Mouse (Mus musculus): ENCODE measurements around the gene 1700061G19Rik. TPM values are rescaled to one million over a fixed set of nuclear protein-coding genes. Genes with fewer than 3 reads are reported as not detected.

1700061G19Rik gene
- polyA plus RNA-seq, 1 experiment from 2014 or later, result 0.41 TPM

- Histone ChIP-seq H3K27me3 (ENCODE audit: control insufficient read depth, insufficient read depth, low read length) (no peaks in the 10 kb centered on the region), H3K36me3 (replicated peaks; ENCODE audit: control insufficient read depth, insufficient read depth) (no peaks in the 10 kb centered on the region), H3K4me1 (replicated peaks; ENCODE audit: control insufficient read depth, insufficient read depth, low read length) (no peaks in the 10 kb centered on the region), H3K9ac (no peak overlapping the region), H3K9me3 (ENCODE audit: control insufficient read depth, low read length) (0 out of 2 replicates have a peak, but pooled peaks cover 5% of the 10 kb centered on the region), H3K27ac (no peak overlapping the region), H3K4me2 (replicated peaks) (no peak overlapping the region), H3K4me3 (replicated peaks; ENCODE audit: low read length) (no peak overlapping the region)
- no peak for ATAC-seq (ENCODE audit: low FRiP score)
- no peak for DNase-seq (ENCODE audit: low spot score)
- 84% methylated on average over 7 of the region's 7 CpGs for WGBS
These were observed 9.2 kb upstream of the 1700061G19Rik start for GRCm38 (mm10) chr17:56866071-56866470.

GRCm38 (mm10) chr17:56869481-56869977, 5.7 kb upstream of the 1700061G19Rik start:
- 64% methylated on average over 9 of the region's 9 CpGs for WGBS
- H3K4me1 ChIP-seq (replicated peaks; ENCODE audit: control insufficient read depth, insufficient read depth, low read length), result no peaks in the 10 kb centered on the region
- H3K27me3 ChIP-seq (ENCODE audit: control insufficient read depth, insufficient read depth, low read length), result no peaks in the 10 kb centered on the region

GRCm38 (mm10) chr17:56870287-56870953, 4.9 kb upstream of the 1700061G19Rik start:
- WGBS, result 72% methylated on average over 15 of the region's 15 CpGs
- Histone ChIP-seq H3K27me3 (ENCODE audit: control insufficient read depth, insufficient read depth, low read length) (no peaks in the 10 kb centered on the region), H3K36me3 (replicated peaks; ENCODE audit: control insufficient read depth, insufficient read depth) (no peaks in the 10 kb centered on the region), H3K4me1 (replicated peaks; ENCODE audit: control insufficient read depth, insufficient read depth, low read length) (no peaks in the 10 kb centered on the region), H3K9me3 (ENCODE audit: control insufficient read depth, low read length) (0 out of 2 replicates have a peak, but pooled peaks cover 5% of the 10 kb centered on the region), H3K9ac (no peak overlapping the region), H3K27ac (no peak overlapping the region), H3K4me3 (replicated peaks; ENCODE audit: low read length) (no peak overlapping the region), H3K4me2 (replicated peaks) (no peak overlapping the region)
- DNase-seq (ENCODE audit: low spot score) (no peak), ATAC-seq (ENCODE audit: low FRiP score) (no peak)

More at GRCm38 (mm10) chr17:56869481-56869977, 5.7 kb upstream of the 1700061G19Rik start:
- no peaks in the 10 kb centered on the region for H3K36me3 ChIP-seq (replicated peaks; ENCODE audit: control insufficient read depth, insufficient read depth)
- DNase-seq (ENCODE audit: low spot score) (no peak), ATAC-seq (ENCODE audit: low FRiP score) (no peak)
- H3K9ac ChIP-seq, result no peak overlapping the region
- H3K27ac ChIP-seq, result no peak overlapping the region
- no peak overlapping the region for H3K4me2 ChIP-seq (replicated peaks)
- H3K9me3 ChIP-seq (ENCODE audit: control insufficient read depth, low read length), result 0 out of 2 replicates have a peak, but pooled peaks cover 5% of the 10 kb centered on the region
- H3K4me3 ChIP-seq (replicated peaks; ENCODE audit: low read length), result no peak overlapping the region

DNA sequence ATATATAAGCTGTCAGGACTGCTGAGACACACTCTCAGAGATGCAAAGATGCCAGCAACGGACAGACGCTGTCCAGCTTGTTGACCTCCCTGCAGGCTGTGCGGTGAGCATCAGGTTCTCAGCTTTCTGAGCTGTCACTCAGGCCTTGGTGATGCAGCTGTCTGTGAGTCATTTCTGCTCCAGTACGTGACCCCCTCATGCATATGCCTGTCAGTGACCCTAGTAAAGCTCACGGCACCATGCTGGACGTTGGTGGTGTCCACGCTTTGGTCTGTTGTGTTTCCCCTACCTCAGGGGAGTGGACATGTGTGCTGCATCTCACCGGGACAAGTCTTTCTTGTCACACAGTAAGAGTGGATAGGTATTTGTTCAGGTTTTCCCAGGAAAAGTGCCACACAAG, 3.5 kb upstream of the 1700061G19Rik start:
- Histone ChIP-seq H3K4me2 (replicated peaks) (no peak overlapping the region), H3K4me1 (replicated peaks; ENCODE audit: control insufficient read depth, insufficient read depth, low read length) (no peaks in the 10 kb centered on the region), H3K36me3 (replicated peaks; ENCODE audit: control insufficient read depth, insufficient read depth) (no peaks in the 10 kb centered on the region), H3K27me3 (ENCODE audit: control insufficient read depth, insufficient read depth, low read length) (no peaks in the 10 kb centered on the region), H3K4me3 (replicated peaks; ENCODE audit: low read length) (no peak overlapping the region), H3K9ac (no peak overlapping the region), H3K9me3 (ENCODE audit: control insufficient read depth, low read length) (0 out of 2 replicates have a peak, but pooled peaks cover 5% of the 10 kb centered on the region), H3K27ac (no peak overlapping the region)
- WGBS, result 80% methylated on average over 8 of the region's 8 CpGs
- no peak for ATAC-seq (ENCODE audit: low FRiP score)
- DNase-seq (ENCODE audit: low spot score), result no peak

DNA sequence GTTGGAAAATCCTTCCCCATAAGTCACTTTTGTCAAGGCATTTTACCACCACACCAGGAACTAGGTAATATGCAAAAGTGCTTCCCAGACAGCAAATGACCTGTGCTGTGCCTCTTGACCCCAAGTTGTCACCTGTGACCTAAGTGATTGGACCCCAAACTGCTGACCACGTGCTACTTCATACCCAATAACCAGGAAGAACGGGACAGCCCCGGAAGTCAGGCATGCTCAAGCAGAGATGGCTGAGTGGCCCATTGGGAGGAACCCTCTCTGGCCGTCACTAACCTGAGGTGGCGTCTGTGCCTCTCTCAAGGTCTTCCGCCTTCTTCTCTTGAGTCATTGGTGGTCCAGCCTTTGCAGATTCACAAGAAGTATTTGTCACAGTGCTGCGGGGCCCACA, 2.8 kb upstream of the 1700061G19Rik start:
- H3K9ac ChIP-seq, result no peak overlapping the region
- no peak for ATAC-seq (ENCODE audit: low FRiP score)
- no peak overlapping the region for H3K4me2 ChIP-seq (replicated peaks)
- DNase-seq (ENCODE audit: low spot score), result no peak
- no peaks in the 10 kb centered on the region for H3K9me3 ChIP-seq (ENCODE audit: control insufficient read depth, low read length)
- 83% methylated on average over 7 of the region's 7 CpGs for WGBS
- H3K36me3 ChIP-seq (replicated peaks; ENCODE audit: control insufficient read depth, insufficient read depth), result no peaks in the 10 kb centered on the region
- H3K4me3 ChIP-seq (replicated peaks; ENCODE audit: low read length), result no peak overlapping the region
- H3K4me1 ChIP-seq (replicated peaks; ENCODE audit: control insufficient read depth, insufficient read depth, low read length), result no peaks in the 10 kb centered on the region
- H3K27ac ChIP-seq, result no peak overlapping the region
- H3K27me3 ChIP-seq (ENCODE audit: control insufficient read depth, insufficient read depth, low read length), result no peaks in the 10 kb centered on the region

GRCm38 (mm10) chr17:56874237-56874636, 1.0 kb upstream of the 1700061G19Rik start, which contains the start of gene Acsbg2:
Gene Acsbg2 (minus strand): TSS chr17:56874447.
- Histone ChIP-seq H3K9ac (no peak within 1 kb of the TSS), H3K4me2 (replicated peaks) (no peak within 1 kb of the TSS), H3K4me3 (replicated peaks; ENCODE audit: low read length) (no peak within 1 kb of the TSS), H3K27ac (no peak within 1 kb of the TSS), H3K9me3 (ENCODE audit: control insufficient read depth, low read length) (no peaks in the 10 kb centered on the region), H3K4me1 (replicated peaks; ENCODE audit: control insufficient read depth, insufficient read depth, low read length) (no peaks in the 10 kb centered on the region), H3K36me3 (replicated peaks; ENCODE audit: control insufficient read depth, insufficient read depth) (no peaks in the 10 kb centered on the region), H3K27me3 (ENCODE audit: control insufficient read depth, insufficient read depth, low read length) (no peaks in the 10 kb centered on the region)
- ATAC-seq (ENCODE audit: low FRiP score) (no peak), DNase-seq (ENCODE audit: low spot score) (no peak)
- WGBS, result 95% methylated on average over 2 of the region's 2 CpGs

DNA sequence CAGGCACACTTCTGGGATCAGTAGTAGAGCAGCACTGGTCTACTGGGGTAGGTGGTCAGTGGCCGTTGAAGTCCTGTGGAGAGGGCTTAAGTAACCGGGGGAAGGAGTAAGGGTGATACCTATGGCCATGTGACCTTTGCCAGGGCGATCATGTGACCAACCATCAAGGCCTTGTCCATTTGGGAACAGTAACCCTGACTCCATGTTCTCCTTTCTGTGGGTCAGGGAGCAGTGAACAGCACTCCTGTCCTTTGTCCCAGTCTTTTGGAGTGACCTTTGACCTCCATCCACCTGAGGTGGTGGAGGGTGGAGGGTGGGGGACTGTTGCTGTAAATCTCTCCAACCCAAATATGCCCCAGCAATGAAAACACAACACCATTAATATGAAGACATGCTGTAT, 1.2 kb downstream of the 1700061G19Rik start:
- Histone ChIP-seq H3K4me2 (replicated peaks) (no peak overlapping the region), H3K36me3 (replicated peaks; ENCODE audit: control insufficient read depth, insufficient read depth) (no peaks in the 10 kb centered on the region), H3K27me3 (ENCODE audit: control insufficient read depth, insufficient read depth, low read length) (no peaks in the 10 kb centered on the region), H3K9me3 (ENCODE audit: control insufficient read depth, low read length) (no peaks in the 10 kb centered on the region), H3K4me1 (replicated peaks; ENCODE audit: control insufficient read depth, insufficient read depth, low read length) (no peaks in the 10 kb centered on the region), H3K4me3 (replicated peaks; ENCODE audit: low read length) (no peak overlapping the region), H3K9ac (no peak overlapping the region), H3K27ac (no peak overlapping the region)
- DNase-seq (ENCODE audit: low spot score) (no peak), ATAC-seq (ENCODE audit: low FRiP score) (no peak)
- 86% methylated on average over 3 of the region's 3 CpGs for WGBS

GRCm38 (mm10) chr17:56876981-56877380, 1.7 kb downstream of the 1700061G19Rik start:
- Histone ChIP-seq H3K36me3 (replicated peaks; ENCODE audit: control insufficient read depth, insufficient read depth) (no peaks in the 10 kb centered on the region), H3K27me3 (ENCODE audit: control insufficient read depth, insufficient read depth, low read length) (no peaks in the 10 kb centered on the region), H3K9me3 (ENCODE audit: control insufficient read depth, low read length) (no peaks in the 10 kb centered on the region), H3K4me3 (replicated peaks; ENCODE audit: low read length) (no peak overlapping the region), H3K27ac (no peak overlapping the region), H3K9ac (no peak overlapping the region), H3K4me1 (replicated peaks; ENCODE audit: control insufficient read depth, insufficient read depth, low read length) (no peaks in the 10 kb centered on the region), H3K4me2 (replicated peaks) (no peak overlapping the region)
- WGBS, result 77% methylated on average over 8 of the region's 8 CpGs
- no peak for ATAC-seq (ENCODE audit: low FRiP score)
- no peak for DNase-seq (ENCODE audit: low spot score)

GRCm38 (mm10) chr17:56877426-56877825, 2.1 kb downstream of the 1700061G19Rik start:
- H3K27me3 ChIP-seq (ENCODE audit: control insufficient read depth, insufficient read depth, low read length), result no peaks in the 10 kb centered on the region
- H3K36me3 ChIP-seq (replicated peaks; ENCODE audit: control insufficient read depth, insufficient read depth), result no peaks in the 10 kb centered on the region
- no peaks in the 10 kb centered on the region for H3K4me1 ChIP-seq (replicated peaks; ENCODE audit: control insufficient read depth, insufficient read depth, low read length)
- DNase-seq (ENCODE audit: low spot score) (no peak), ATAC-seq (ENCODE audit: low FRiP score) (no peak)
- no peak overlapping the region for H3K27ac ChIP-seq
- no peak overlapping the region for H3K9ac ChIP-seq
- no peak overlapping the region for H3K4me3 ChIP-seq (replicated peaks; ENCODE audit: low read length)
- H3K9me3 ChIP-seq (ENCODE audit: control insufficient read depth, low read length), result no peaks in the 10 kb centered on the region
- H3K4me2 ChIP-seq (replicated peaks), result no peak overlapping the region
- 91% methylated on average over 19 of the region's 19 CpGs for WGBS

All from hindbrain, embryonic 14.5 days (tissue).